Mouse (Mus musculus) limb, embryonic 14.5 days (tissue): Measurements from ENCODE around the gene Ddx49. TPM values are rescaled to one million over a fixed set of nuclear protein-coding genes. Genes with fewer than 3 reads are reported as not detected.

Experiments
- ATAC-seq: fragments of 200-750 bp; cut with Nextera tagmentation; 2 replicates; pipeline ENCODE4 v1.8.0; 2017; ENCODE audit warnings: low read depth, moderate number of reproducible peaks, moderate TSS enrichment; ENCODE audit not compliant: low FRiP score
- DNase-seq: peaks from one replicate; pipeline ENCODE4 v3.0.0-alpha.2; 2015; ENCODE audit warnings: low spot score
- H3K27ac ChIP-seq: fragments of 300-500 bp; sonication (generic); replicated peaks from 2 replicates; pipeline ENCODE4 v1.5.1; 2014; ENCODE audit warnings: low read depth, mild to moderate bottlenecking, low read length, moderate library complexity, mixed read lengths
- H3K27me3 ChIP-seq: fragments of 300-500 bp; sonication (generic); 2 replicates; pipeline ENCODE4 v1.6.1; 2014; ENCODE audit warnings: low read length, mixed read lengths; ENCODE audit not compliant: control insufficient read depth, insufficient read depth
- H3K36me3 ChIP-seq: fragments of 300-500 bp; sonication (generic); 2 replicates; pipeline ENCODE4 v1.6.1; 2014; ENCODE audit warnings: mild to moderate bottlenecking, low read length, moderate library complexity, mixed read lengths; ENCODE audit not compliant: control insufficient read depth, insufficient read depth
- H3K4me1 ChIP-seq: fragments of 300-500 bp; sonication (generic); 2 replicates; pipeline ENCODE4 v1.6.1; 2014; ENCODE audit warnings: antibody characterized with exemption, low read length, mixed read lengths; ENCODE audit not compliant: control insufficient read depth, insufficient read depth
- H3K4me2 ChIP-seq: fragments of 300-500 bp; sonication (generic); replicated peaks from 2 replicates; pipeline ENCODE4 v1.6.1; 2014; ENCODE audit warnings: low read depth, mild to moderate bottlenecking, low read length, moderate library complexity; ENCODE audit not compliant: severe bottlenecking
- H3K4me3 ChIP-seq: fragments of 300-500 bp; sonication (generic); replicated peaks from 2 replicates; pipeline ENCODE4 v1.5.1; 2014; ENCODE audit warnings: low read length
- H3K9ac ChIP-seq: fragments of 300-500 bp; sonication (generic); 2 replicates; pipeline ENCODE4 v1.6.1; 2014; ENCODE audit warnings: mild to moderate bottlenecking, low read depth, low read length, moderate library complexity; ENCODE audit not compliant: severe bottlenecking
- H3K9me3 ChIP-seq: fragments of 300-500 bp; sonication (generic); 2 replicates; pipeline ENCODE4 v1.6.1; 2016; ENCODE audit warnings: low read length; ENCODE audit not compliant: control insufficient read depth
- POLR2A ChIP-seq: fragments of 200-500 bp; IDR thresholded peaks from 2 replicates; pipeline ENCODE4 v1.8.0; 2012; ENCODE audit warnings: inconsistent platforms, mild to moderate bottlenecking, moderate library complexity, borderline replicate concordance; ENCODE audit not compliant: insufficient read depth, insufficient read length; ENCODE audit errors: extremely low read depth
- WGBS: fragments of 180-500 bp; shearing (Covaris S2); extraction: QIAGEN DNeasy Blood & Tissue Kit; methylation state at CpG from one replicate; pipeline ENCODE4 v1.1.7; 2014; 5-methylcytosine and 5-hydroxymethylcytosine counted together
- polyA plus RNA-seq, 2 experiments: library from polyadenylated mRNA; depleted of rRNA in 1 of 2; stranded (reverse) in 1 of 2; unstranded in 1 of 2; fragments of >200 nt; fragmentation: Nextera tagmentation in 1 of 2; extraction: Ambion mirVana in 1 of 2; gene quantifications; 2 replicates each; pipeline versions ENCODE4 v1.2.1 to v1.2.3; 2012 to 2014

Ddx49 gene
- polyA plus RNA-seq, 2 experiments: 52.9 to 58.1 TPM

DNA sequence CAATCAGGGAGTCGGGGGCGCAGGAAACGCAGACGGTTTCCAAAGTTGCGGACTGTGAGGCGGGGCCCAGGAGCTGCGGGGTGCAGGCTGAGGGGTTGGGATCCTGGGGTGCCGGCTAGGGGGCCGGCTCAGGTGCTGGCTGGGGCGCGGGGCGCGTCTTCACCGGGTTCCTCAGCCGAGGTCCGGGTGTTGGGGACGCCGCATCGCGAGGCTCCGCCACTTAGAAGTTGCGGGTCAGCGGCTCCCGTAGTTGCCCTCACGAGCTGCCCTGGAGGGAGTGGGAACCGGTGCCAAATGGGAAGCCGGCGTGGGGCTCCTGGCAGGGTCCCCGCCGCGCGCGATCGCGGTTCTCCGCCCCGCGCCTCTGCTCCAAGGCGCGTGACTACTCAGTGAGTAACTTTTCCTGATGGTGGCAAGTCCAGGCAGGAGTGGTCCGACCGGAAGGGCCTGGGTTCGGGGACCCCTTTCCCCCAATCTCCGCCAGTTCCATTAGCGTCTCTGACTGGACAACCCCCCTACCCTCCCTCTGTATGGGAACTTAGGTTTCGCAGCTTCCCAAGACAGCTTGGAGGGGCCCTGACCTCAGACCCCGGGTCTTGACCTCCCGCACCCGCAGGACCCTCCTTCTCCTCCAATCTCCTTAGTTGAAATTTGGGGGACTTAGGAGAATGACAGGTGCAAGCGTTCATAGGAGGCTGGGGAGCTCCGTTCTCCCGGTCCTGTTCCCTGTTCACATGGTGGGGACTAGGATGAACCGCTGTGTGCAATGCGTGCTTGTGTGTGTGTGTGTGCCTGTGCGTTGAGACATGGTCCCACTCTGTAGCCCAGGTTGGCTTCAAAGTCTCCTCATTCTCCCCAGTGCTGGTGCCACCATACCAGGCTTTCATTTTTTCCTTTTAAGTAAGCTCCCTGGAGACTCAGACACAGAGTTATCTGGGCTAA, 18.9 kb downstream of the Ddx49 start:
- H3K9me3 ChIP-seq: no peaks in the 10 kb centered on the region
- peaks cover 30% of the 10 kb centered on the region for H3K36me3 ChIP-seq
- ATAC-seq (peak; percentile 65), DNase-seq (no peak)
- H3K4me3 ChIP-seq: peak overlapping the region; percentile 85
- H3K27ac ChIP-seq: peak overlapping the region; percentile 82
- peak overlapping the region; percentile 75 for H3K4me2 ChIP-seq
- peak overlapping the region; percentile 94 for H3K9ac ChIP-seq
- peaks cover 4% of the 10 kb centered on the region for H3K4me1 ChIP-seq
- no peak for TF ChIP-seq POLR2A
- 2% methylated on average over 46 of the region's 55 CpGs for WGBS
- no peaks in the 10 kb centered on the region for H3K27me3 ChIP-seq

DNA sequence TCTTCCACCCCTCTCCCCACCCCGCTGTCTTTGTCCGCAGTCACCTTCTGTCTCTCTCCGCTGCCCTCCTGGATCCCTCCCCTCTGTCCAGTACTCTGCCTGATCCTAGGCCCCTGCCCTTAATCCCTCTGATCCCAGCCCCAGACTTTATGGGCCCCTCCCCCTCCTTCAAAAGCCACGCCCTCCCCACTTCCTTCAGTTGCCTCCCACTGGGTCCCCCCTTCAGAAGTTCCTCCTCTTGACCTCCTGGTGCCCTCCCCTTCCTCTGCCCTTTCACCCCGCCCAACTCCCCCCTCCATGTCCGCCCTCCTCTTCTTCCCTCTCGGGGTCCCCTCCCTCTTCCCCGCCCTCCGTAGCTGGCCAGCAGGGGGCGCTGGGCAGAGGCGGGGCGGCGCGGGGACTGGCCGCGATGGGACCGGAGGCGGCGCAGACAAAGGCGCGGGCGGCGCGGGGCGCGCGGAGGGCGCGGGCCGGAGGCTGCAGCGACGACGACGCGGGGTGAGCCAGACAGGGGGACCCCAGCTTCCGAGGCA, 19.6 kb downstream of the Ddx49 start, which contains the start of gene Homer3:
Homer3 (plus strand) TSS at position 225 of the 533 bp plus-strand sequence.
- Histone ChIP-seq H3K36me3 (peaks cover 27% of the 10 kb centered on the region), H3K27me3 (no peaks in the 10 kb centered on the region), H3K4me3 (peak within 1 kb of the TSS; percentile 85), H3K4me2 (peak within 1 kb of the TSS; percentile 75), H3K4me1 (peaks cover 7% of the 10 kb centered on the region), H3K9me3 (no peaks in the 10 kb centered on the region), H3K9ac (peak within 1 kb of the TSS; percentile 94), H3K27ac (peak within 1 kb of the TSS; percentile 82)
- DNase-seq (peak; percentile 79), ATAC-seq (peak; percentile 90)
- 1% methylated on average over 12 of the region's 36 CpGs for WGBS
- peak; percentile 80; the same call in 1 of the 2 replicates for TF ChIP-seq POLR2A

DNA sequence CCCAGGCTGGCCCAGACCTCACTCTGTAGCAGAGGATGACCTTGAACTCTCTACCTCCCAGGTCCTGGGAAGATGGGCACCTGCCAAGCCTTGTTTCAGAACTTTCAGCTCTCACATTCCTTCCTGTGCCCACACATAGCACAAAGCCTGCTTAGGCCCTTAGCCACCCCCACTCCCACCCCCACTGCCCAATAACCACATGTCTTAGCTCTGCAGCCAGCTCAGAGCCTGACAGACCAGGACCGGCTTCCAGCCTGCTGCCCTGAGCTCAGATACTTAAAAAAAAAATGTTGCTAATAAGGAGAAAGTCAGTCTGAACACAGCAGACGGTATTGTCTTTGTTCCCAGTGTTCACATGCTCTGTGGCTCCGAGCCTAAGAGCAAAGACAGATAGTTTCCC, 21.3 kb downstream of the Ddx49 start:
- ATAC-seq (no peak), DNase-seq (no peak)
- no peak overlapping the region for H3K9ac ChIP-seq
- peaks cover 7% of the 10 kb centered on the region for H3K4me1 ChIP-seq
- no peaks in the 10 kb centered on the region for H3K9me3 ChIP-seq
- WGBS: 38% methylated on average over 3 of the region's 3 CpGs
- no peak overlapping the region for H3K4me3 ChIP-seq
- H3K4me2 ChIP-seq: no peak overlapping the region
- H3K27me3 ChIP-seq: no peaks in the 10 kb centered on the region
- H3K27ac ChIP-seq: no peak overlapping the region
- H3K36me3 ChIP-seq: peaks cover 10% of the 10 kb centered on the region
- no peak for TF ChIP-seq POLR2A

DNA sequence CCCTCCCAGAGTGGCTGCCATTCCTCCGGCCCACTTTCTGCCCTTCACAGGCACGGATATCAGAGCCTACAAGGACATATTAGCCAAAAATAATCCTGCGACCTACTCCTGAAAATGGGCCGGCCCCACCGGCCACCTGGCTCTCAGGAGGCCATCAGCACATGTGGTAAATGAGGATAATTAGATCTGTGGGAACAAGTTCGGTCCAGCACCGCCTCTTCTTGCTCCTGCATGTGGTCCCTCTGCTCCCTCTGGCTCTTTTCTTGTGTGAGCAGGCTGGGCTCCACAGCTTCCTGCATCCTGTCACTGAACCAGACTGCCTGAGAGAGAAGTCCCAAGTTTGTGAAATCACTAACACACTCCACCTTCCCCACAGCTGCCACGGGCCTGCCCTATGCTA, 23.0 kb downstream of the Ddx49 start:
- peaks cover 7% of the 10 kb centered on the region for H3K4me1 ChIP-seq
- 39% methylated on average over 8 of the region's 8 CpGs for WGBS
- DNase-seq: no peak

DNA sequence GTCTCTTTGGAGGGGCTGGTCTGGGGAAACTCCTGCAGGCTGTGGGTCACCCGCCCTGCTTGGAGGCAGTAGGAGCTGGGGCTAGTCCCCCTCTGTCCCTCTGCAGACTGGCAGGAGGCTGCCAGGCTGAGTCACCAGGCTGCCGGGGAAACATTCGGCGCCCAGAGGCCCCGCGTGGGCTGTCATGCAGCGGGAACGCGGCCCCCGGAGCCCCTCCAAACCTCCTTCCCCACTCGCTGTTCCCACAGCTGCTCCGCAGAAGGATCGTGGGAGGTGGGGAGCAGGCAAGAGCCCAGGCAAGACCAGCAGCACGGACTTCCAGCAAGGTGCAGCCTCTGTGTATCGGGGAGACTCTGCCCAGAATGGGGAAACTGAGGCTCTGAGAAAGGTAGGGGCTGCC, 24.1 kb downstream of the Ddx49 start:
- no peak overlapping the region for H3K4me3 ChIP-seq
- no peaks in the 10 kb centered on the region for H3K9me3 ChIP-seq
- WGBS: 69% methylated on average over 15 of the region's 15 CpGs
- H3K27ac ChIP-seq: no peak overlapping the region
- H3K36me3 ChIP-seq: no peaks in the 10 kb centered on the region
- H3K27me3 ChIP-seq: no peaks in the 10 kb centered on the region
- DNase-seq: no peak
- peaks cover 3% of the 10 kb centered on the region; the same call in 1 of the 2 replicates for H3K4me1 ChIP-seq
- no peak for TF ChIP-seq POLR2A
- no peak for ATAC-seq
- H3K4me2 ChIP-seq: no peak overlapping the region
- no peak overlapping the region for H3K9ac ChIP-seq

More for the DNA sequence above, 23.0 kb downstream of the Ddx49 start:
- H3K27me3 ChIP-seq: no peaks in the 10 kb centered on the region
- no peak for TF ChIP-seq POLR2A
- no peak overlapping the region for H3K27ac ChIP-seq
- no peak overlapping the region for H3K4me2 ChIP-seq
- H3K36me3 ChIP-seq: no peaks in the 10 kb centered on the region
- H3K9ac ChIP-seq: 0 out of 2 replicates have a peak overlapping the region, but pooled peaks have one; percentile 7
- no peaks in the 10 kb centered on the region for H3K9me3 ChIP-seq
- no peak overlapping the region for H3K4me3 ChIP-seq
- no peak for ATAC-seq
